Mouse (Mus musculus) sigmoid colon, adult 10 weeks (tissue): ENCODE measurements around the gene Timp3. TPM values are rescaled to one million over a fixed set of nuclear protein-coding genes. Genes with fewer than 3 reads are reported as not detected.

ENCODE experiments used
- polyA plus RNA-seq: library from polyadenylated mRNA; stranded (reverse); fragments of 350-450 nt; fragmentation: Illumina TruSeq; extraction: RNeasy Lipid Tissue Mini Kit (QIAGEN cat#74804); gene quantifications from one replicate; pipeline ENCODE4 v1.2.3, GENCODE M21; 2014; ENCODE audit warnings: low read depth, low replicate concordance

Gene Timp3
- 171 TPM for polyA plus RNA-seq

DNA sequence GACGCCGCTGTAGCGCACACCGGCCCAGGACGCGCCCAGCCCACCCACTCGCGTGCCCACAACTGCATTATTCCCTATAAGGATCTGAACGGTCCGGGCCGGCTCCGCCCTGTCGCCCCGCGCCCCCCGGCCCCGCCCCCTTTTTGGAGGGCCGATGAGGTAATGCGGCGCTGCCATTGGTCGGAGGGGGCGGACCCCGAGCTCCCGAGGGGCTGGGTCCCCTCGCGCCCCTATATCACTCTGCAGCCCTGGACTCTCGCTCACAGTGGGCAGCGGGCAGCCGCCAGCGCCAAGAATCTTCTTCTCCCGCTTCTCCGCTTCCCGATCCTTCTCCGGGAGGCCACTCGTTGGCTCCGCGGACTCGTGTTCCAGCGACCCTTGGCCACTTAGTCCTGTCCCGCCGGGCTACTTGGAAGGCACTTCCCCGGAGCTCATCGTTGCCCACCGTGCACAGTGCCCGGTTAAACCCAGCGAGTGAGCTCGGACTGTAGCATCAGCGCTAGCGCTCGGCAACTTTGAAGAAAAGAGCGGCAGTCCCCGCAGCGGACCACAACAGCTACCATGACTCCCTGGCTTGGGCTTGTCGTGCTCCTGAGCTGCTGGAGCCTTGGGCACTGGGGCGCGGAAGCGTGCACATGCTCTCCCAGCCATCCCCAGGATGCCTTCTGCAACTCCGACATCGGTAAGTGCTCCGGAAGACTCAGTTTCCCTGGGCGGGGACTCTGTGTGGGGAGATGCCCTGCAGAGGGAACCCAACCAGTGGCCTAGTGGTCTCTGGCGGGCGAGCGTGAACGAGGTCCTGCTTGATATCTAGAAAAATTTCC lies at the start of gene Timp3:
Timp3 (plus strand) TSS at position 80 of the 824 bp plus-strand sequence.

Other genes starting within 250 kb of the Timp3 start
- 0.28 TPM for gene Syn3, start 198.5 kb downstream of the Timp3 start, polyA plus RNA-seq